Mouse (Mus musculus) CH12.LX (cell line): ENCODE results near the gene Tmem170b. TPM values are rescaled to one million over a fixed set of nuclear protein-coding genes. Genes with fewer than 3 reads are reported as not detected.

ENCODE experiments used
- DNase-seq: peaks from one replicate; pipeline ENCODE4 v3.0.0-alpha.2; 2013; ENCODE audit errors: extremely low read depth
- H3K27ac ChIP-seq: 2 replicates; pipeline ENCODE4 v1.5.1; 2012; ENCODE audit warnings: low read depth, mild to moderate bottlenecking, control low read depth, moderate library complexity; ENCODE audit not compliant: insufficient read depth
- H3K27me3 ChIP-seq: replicated peaks from 2 replicates; pipeline ENCODE3; 2012; ENCODE audit warnings: inconsistent platforms
- H3K36me3 ChIP-seq, 2 experiments: replicated peaks in 1 of 2; 2 replicates each; pipeline versions ENCODE3 to v1.6.1; 2012; ENCODE audit warnings: inconsistent platforms in 1 of 2, low read length in 1 of 2, mild to moderate bottlenecking in 1 of 2, mixed read lengths in 1 of 2, moderate library complexity in 1 of 2; ENCODE audit not compliant: control insufficient read depth in 1 of 2, insufficient read depth in 1 of 2
- H3K4me1 ChIP-seq, 2 experiments: 2 replicates each; pipeline ENCODE4 v1.6.1; 2012; ENCODE audit warnings: inconsistent platforms in 1 of 2, moderate library complexity in 1 of 2; ENCODE audit not compliant: insufficient read depth in 2 of 2, control insufficient read depth in 1 of 2
- H3K4me2 ChIP-seq: 2 replicates; pipeline ENCODE4 v1.6.1; 2012; ENCODE audit warnings: low read depth, mild to moderate bottlenecking, control low read depth; ENCODE audit not compliant: poor library complexity, insufficient read depth, severe bottlenecking
- H3K4me3 ChIP-seq, 3 experiments: fragments of 150-350 bp in 1 of 3; sonication (generic) in 1 of 3; replicated peaks in 1 of 3; 2 replicates each; pipeline versions ENCODE3 to v1.5.1; 2011 to 2012; ENCODE audit warnings: low read depth in 2 of 3, low read length in 2 of 3, mild to moderate bottlenecking in 2 of 3, moderate library complexity in 2 of 3, control low read depth in 1 of 3, improper control_type of control experiment in 1 of 3, inconsistent platforms in 1 of 3, mixed read lengths in 1 of 3; ENCODE audit not compliant: poor library complexity in 1 of 3
- H3K79me2 ChIP-seq: replicated peaks from 2 replicates; pipeline ENCODE4 v1.6.1; 2012; ENCODE audit warnings: mild to moderate bottlenecking, moderate library complexity; ENCODE audit not compliant: control insufficient read depth, poor library complexity, insufficient read depth, severe bottlenecking; ENCODE audit errors: extremely low read depth
- H3K9ac ChIP-seq: 2 replicates; pipeline ENCODE4 v1.6.1; 2012; ENCODE audit warnings: low read depth, mild to moderate bottlenecking, control low read depth, moderate library complexity; ENCODE audit not compliant: insufficient read depth
- H3K9me3 ChIP-seq: replicated peaks from 2 replicates; pipeline ENCODE3; 2012; ENCODE audit warnings: low read length, inconsistent platforms, mixed read lengths
- BHLHE40 ChIP-seq: IDR thresholded peaks from 2 replicates; pipeline ENCODE4 v1.6.1; 2011; ENCODE audit warnings: mild to moderate bottlenecking, low read depth, low read length, improper control_type of control experiment
- CHD1 ChIP-seq: IDR thresholded peaks from 2 replicates; pipeline ENCODE4 v1.6.1; 2012; ENCODE audit warnings: low read depth, low read length, improper control_type of control experiment, inconsistent platforms
- E2F4 ChIP-seq: IDR thresholded peaks from 2 replicates; pipeline ENCODE4 v1.6.1; 2011; ENCODE audit warnings: low read depth, low read length, improper control_type of control experiment; ENCODE audit not compliant: insufficient replicate concordance
- ETS1 ChIP-seq: conservative IDR thresholded peaks from 2 replicates; pipeline ENCODE4 v1.6.1; 2012; ENCODE audit warnings: low read depth, mild to moderate bottlenecking, inconsistent platforms, low read length, improper control_type of control experiment, moderate library complexity
- HCFC1 ChIP-seq: IDR thresholded peaks from 2 replicates; pipeline ENCODE4 v1.6.1; 2012; ENCODE audit warnings: low read depth, mild to moderate bottlenecking, inconsistent platforms, low read length, improper control_type of control experiment
- IRF4 ChIP-seq: IDR thresholded peaks from 2 replicates; pipeline ENCODE4 v1.6.1; 2014; ENCODE audit warnings: low read depth, mild to moderate bottlenecking, inconsistent platforms, low read length, improper control_type of control experiment
- JUND ChIP-seq: conservative IDR thresholded peaks from 2 replicates; pipeline ENCODE4 v1.6.1; 2011; ENCODE audit warnings: low read depth, low read length, improper control_type of control experiment
- MAFK ChIP-seq: IDR thresholded peaks from 2 replicates; pipeline ENCODE4 v1.6.1; 2011; ENCODE audit warnings: low read length, improper control_type of control experiment; ENCODE audit not compliant: insufficient replicate concordance
- MAX ChIP-seq: IDR thresholded peaks from 2 replicates; pipeline ENCODE4 v1.6.1; 2011; ENCODE audit warnings: low read length, improper control_type of control experiment
- MXI1 ChIP-seq: IDR thresholded peaks from 2 replicates; pipeline ENCODE4 v1.6.1; 2011; ENCODE audit warnings: mild to moderate bottlenecking, low read depth, low read length, improper control_type of control experiment
- MYC ChIP-seq: IDR thresholded peaks from 2 replicates; pipeline ENCODE4 v1.6.1; 2011; ENCODE audit warnings: low read depth, mild to moderate bottlenecking, improper control_type of control experiment, low read length
- RAD21 ChIP-seq: IDR thresholded peaks from 2 replicates; pipeline ENCODE4 v1.6.1; 2011; ENCODE audit warnings: low read depth, mild to moderate bottlenecking, low read length, improper control_type of control experiment, moderate library complexity
- UBTF ChIP-seq: IDR thresholded peaks from 2 replicates; pipeline ENCODE4 v1.6.1; 2012; ENCODE audit warnings: low read depth, mild to moderate bottlenecking, inconsistent platforms, low read length, improper control_type of control experiment, moderate library complexity
- USF2 ChIP-seq: conservative IDR thresholded peaks from 2 replicates; pipeline ENCODE4 v1.6.1; 2011; ENCODE audit warnings: low read depth, low read length, improper control_type of control experiment
- ZC3H11A ChIP-seq: IDR thresholded peaks from 2 replicates; pipeline ENCODE4 v1.6.1; 2012; ENCODE audit warnings: low read depth, mild to moderate bottlenecking, inconsistent platforms, low read length, improper control_type of control experiment
- ZNF384 ChIP-seq: IDR thresholded peaks from 2 replicates; pipeline ENCODE4 v1.6.1; 2012; ENCODE audit warnings: low read depth, low read length, improper control_type of control experiment, inconsistent platforms
- dilution Hi-C: fragments of 300-500 bp; cut with MboI; formaldehyde crosslinking; loops from 2 replicates; pipeline ENCODE4 v1.14.3; 2020; ENCODE audit warnings: low sequenced_read_pairs; ENCODE audit not compliant: extremely low pct_unique_long_range_greater_than_20kb, extremely low pct_ligation_motif_present
- in situ Hi-C: fragments of 300-500 bp; cut with MboI; formaldehyde crosslinking; loops from 3 replicates; pipeline ENCODE4 v1.14.3; 2019; ENCODE audit warnings: low sequenced_read_pairs, low pct_ligation_motif_present, low pct_unique_long_range_greater_than_20kb, mixed read lengths
- polyA plus RNA-seq: library from polyadenylated mRNA; unstranded; fragments of >175 nt; gene quantifications from 2 replicates; pipeline ENCODE4 v1.2.1, GENCODE M21; 2012; ENCODE audit warnings: low read depth; ENCODE audit not compliant: insufficient read length
- total RNA-seq, 2 experiments: library from RNA; depleted of rRNA; stranded (reverse); fragments of 300-350 nt in 1 of 2; fragments of >200 nt in 1 of 2; gene quantifications; 2 replicates each; pipeline ENCODE4 v1.2.3; 2012 to 2014

Gene Tmem170b
- total and polyA plus RNA-seq, 3 experiments, result 5.0 to 5.9 (median 5.5) TPM

- in situ Hi-C loops, result no loop called here
Observed at GRCm38 (mm10) chr13:41660052-41660793, 54.5 kb downstream of the Tmem170b start.

GRCm38 (mm10) chr13:41661116-41661515, 55.4 kb downstream of the Tmem170b start:
- H3K4me1 ChIP-seq, result peaks cover 7 to 8% of the 10 kb centered on the region in 2 experiments
- dilution Hi-C loops, result no loop called here
- no peaks in the 10 kb centered on the region for H3K9me3 ChIP-seq
- H3K4me3 ChIP-seq, result no peak overlapping the region
- H3K79me2 ChIP-seq, result no peaks in the 10 kb centered on the region
- no peaks in the 10 kb centered on the region for H3K27me3 ChIP-seq
- H3K36me3 ChIP-seq, result no peaks in the 10 kb centered on the region
- DNase-seq, result no peak
- in situ Hi-C loops, result no loop called here
- no peak overlapping the region for H3K9ac ChIP-seq
- H3K27ac ChIP-seq, result no peak overlapping the region
- no peak overlapping the region for H3K4me2 ChIP-seq
- no peak for TF ChIP-seq CHD1
- TF ChIP-seq, all 38 proteins: peak for 0

More at GRCm38 (mm10) chr13:41660052-41660793, 54.5 kb downstream of the Tmem170b start:
- no peaks in the 10 kb centered on the region for H3K79me2 ChIP-seq
- H3K27ac ChIP-seq, result no peak overlapping the region
- H3K9me3 ChIP-seq, result no peaks in the 10 kb centered on the region
- no peak overlapping the region for H3K4me2 ChIP-seq
- peaks cover 7 to 11% of the 10 kb centered on the region in 2 experiments for H3K4me1 ChIP-seq
- DNase-seq, result no peak
- no peak overlapping the region for H3K9ac ChIP-seq
- TF ChIP-seq ZC3H11A (no peak), UBTF (no peak), MYC (no peak)
- no peaks in the 10 kb centered on the region for H3K27me3 ChIP-seq
- H3K4me3 ChIP-seq, result no peak overlapping the region
- H3K36me3 ChIP-seq, result no peaks in the 10 kb centered on the region
- dilution Hi-C loops, result no loop called here

- Histone ChIP-seq H3K27ac (no peak overlapping the region), H3K4me3 (no peak overlapping the region), H3K36me3 (no peaks in the 10 kb centered on the region), H3K4me2 (no peak overlapping the region), H3K79me2 (no peaks in the 10 kb centered on the region), H3K9ac (no peak overlapping the region), H3K9me3 (no peaks in the 10 kb centered on the region)
- DNase-seq, result no peak
- dilution Hi-C loops (no loop called here), in situ Hi-C loops (no loop called here)
- TF ChIP-seq USF2 (no peak), MAFK (no peak), IRF4 (no peak), JUND (no peak), HCFC1 (no peak), CHD1 (no peak), E2F4 (no peak), MAX (no peak), ETS1 (0 out of 2 replicates have a peak, but pooled peaks have one; percentile 13), ZNF384 (no peak), RAD21 (no peak), MXI1 (no peak), BHLHE40 (peak; percentile 46)
- TF ChIP-seq, all 38 proteins: peak for 2
- H3K4me1 ChIP-seq, result peaks cover 8% of the 10 kb centered on the region in 2 experiments
- H3K27me3 ChIP-seq, result no peaks in the 10 kb centered on the region
Observed at GRCm38 (mm10) chr13:41662401-41663070, 56.8 kb downstream of the Tmem170b start.
